Comparison of ENCODE assay signal across 18 mouse cellular contexts in genomic region chr2:92041538-92041937, GRCm38 (mm10). TPM values are rescaled to one million over a fixed set of nuclear protein-coding genes. Genes with fewer than 3 reads are reported as not detected.
"Had no signal": no experiment of that assay in that cellular context is flagged by ENCODE, and none has a peak within 500 bp of the region (broad histone marks: within the 10 kb centered on the region; RNA-seq: fewer than 3 reads in every experiment).

No protein-coding gene starts in this region.

- H3K36me3 ChIP-seq: liver, embryonic 12.5 days; lung, embryonic 15.5 days; midbrain, embryonic 15.5 days; neural tube, embryonic 12.5 days; stomach, embryonic 15.5 days had no signal

- H3K27me3 ChIP-seq: lung, embryonic 15.5 days; midbrain, embryonic 15.5 days; neural tube, embryonic 12.5 days; stomach, embryonic 15.5 days had no signal

- H3K4me2 ChIP-seq: liver, embryonic 12.5 days; lung, embryonic 15.5 days; midbrain, embryonic 11.5 days; midbrain, embryonic 15.5 days; neural tube, embryonic 12.5 days; stomach, embryonic 15.5 days had no signal

- H3K9me3 ChIP-seq: liver, embryonic 12.5 days; lung, embryonic 15.5 days; midbrain, embryonic 15.5 days; neural tube, embryonic 12.5 days; stomach, embryonic 15.5 days had no signal

- H3K4me3 ChIP-seq: liver, embryonic 12.5 days; lung, embryonic 15.5 days; megakaryocyte, embryonic 14.5 days; midbrain, embryonic 15.5 days; neural tube, embryonic 12.5 days; stomach, embryonic 15.5 days had no signal

- H3K27ac ChIP-seq: kidney, postnatal 0 days; liver, embryonic 12.5 days; lung, embryonic 15.5 days; macrophage; midbrain, embryonic 15.5 days; neural tube, embryonic 12.5 days; stomach, embryonic 15.5 days had no signal

- ATAC-seq: liver, embryonic 12.5 days; liver, postnatal 0 days; midbrain, embryonic 15.5 days had no signal

- H3K9ac ChIP-seq: liver, embryonic 12.5 days; liver, postnatal 0 days; lung, embryonic 15.5 days; midbrain, embryonic 15.5 days; neural tube, embryonic 12.5 days; stomach, embryonic 15.5 days had no signal

- H3K4me1 ChIP-seq: liver, embryonic 12.5 days; lung, embryonic 15.5 days; midbrain, embryonic 15.5 days; neural tube, embryonic 12.5 days; stomach, embryonic 15.5 days had no signal

- DNase-seq: kidney, adult 9 months; kidney, postnatal 36 days; layer of hippocampus, adult 9-11 months; layer of hippocampus, postnatal 36 days; liver, postnatal 0 days; lung, postnatal 14 days; spleen, adult 18-20 months; thymus, postnatal 4 days had no signal

RNA-seq across cellular contexts. Expression of gene Creb3l1, which starts 17.2 kb away (rescaled TPM):
- total RNA-seq: monocyte, adult 5-6 weeks had no signal
